Mouse (Mus musculus): ENCODE measurements around the gene Camk1. TPM values are rescaled to one million over a fixed set of nuclear protein-coding genes. Genes with fewer than 3 reads are reported as not detected.

Camk1 gene
- total RNA-seq (2021): 100 to 1,000 TPM in 1 of 2 experiments, 10 to 100 TPM in 1; 94.4 to 104 TPM

GRCm38 (mm10) chr6:113343177-113344092 lies at the start of gene Camk1:
TSS of gene Camk1 (minus strand) at chr6:113343984.
- peak; percentile 61 for DNase-seq
- intact Hi-C loops (cut with DNase I): no loop called here

- intact Hi-C loops (cut with DNase I): no loop called here
- DNase-seq: peak; percentile 64
Measured at GRCm38 (mm10) chr6:113392387-113393071, 48.7 kb upstream of the Camk1 start.

- intact Hi-C loops (cut with DNase I): no loop called here
- no peak for DNase-seq
Measured at GRCm38 (mm10) chr6:113392015-113392386, 48.2 kb upstream of the Camk1 start.

- intact Hi-C loops (cut with DNase I): no loop called here
- no peak for DNase-seq
Measured at GRCm38 (mm10) chr6:113390715-113391114, 46.9 kb upstream of the Camk1 start.

DNA sequence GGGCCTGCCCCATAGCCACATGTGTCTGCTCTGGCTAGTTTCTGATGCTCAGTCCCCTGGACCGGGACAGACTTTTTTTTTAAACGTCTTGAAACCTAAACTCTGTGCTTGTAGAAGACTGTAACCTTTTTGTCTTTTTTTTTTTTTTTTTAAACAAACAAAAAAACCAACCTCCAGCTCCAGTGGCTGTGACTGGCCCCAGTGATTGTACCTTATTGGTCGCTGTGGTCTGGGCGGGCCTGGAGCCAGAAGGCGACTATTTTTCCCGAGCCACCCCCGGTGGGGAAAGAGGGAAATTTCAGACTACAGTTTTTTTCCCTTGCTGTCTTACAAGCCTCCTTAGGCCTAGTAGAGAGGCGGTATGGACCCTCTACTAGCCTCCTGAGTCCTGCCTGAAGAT lies 45.2 kb upstream of the Camk1 start, which contains the start of gene Ttll3:
Gene Ttll3, plus strand, starts transcription at position 301 of the 400 bp plus-strand sequence.
- intact Hi-C loops (cut with DNase I): no loop called here
- no peak for DNase-seq

GRCm38 (mm10) chr6:113386025-113386424 lies 42.2 kb upstream of the Camk1 start:
- DNase-seq: no peak
- intact Hi-C loops (cut with DNase I): no loop called here

DNA sequence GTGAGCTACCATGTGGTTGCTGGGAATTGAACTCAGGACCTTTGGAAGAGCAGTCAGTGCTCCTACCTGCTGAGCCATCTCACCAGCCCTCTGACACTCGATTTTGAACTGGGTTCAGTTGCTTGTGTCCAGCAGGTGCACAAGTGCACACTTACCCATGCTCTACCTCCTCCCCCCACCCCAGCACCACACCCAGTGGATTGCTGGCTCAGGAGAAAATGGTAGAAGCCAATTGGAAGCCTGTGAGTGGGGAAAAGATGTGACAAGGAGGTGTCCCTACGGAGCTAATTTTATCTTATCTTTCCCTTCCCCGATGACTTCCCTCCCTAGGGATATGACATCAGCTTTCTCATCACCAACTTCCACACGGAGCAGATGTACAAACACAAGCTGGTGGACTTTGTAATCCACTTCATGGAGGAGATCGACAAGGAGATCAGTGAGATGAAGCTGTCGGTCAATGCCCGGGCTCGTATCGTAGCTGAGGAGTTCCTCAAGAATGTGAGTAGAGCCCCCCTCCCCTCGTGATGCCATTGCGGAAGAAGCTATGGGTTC lies 41.5 kb upstream of the Camk1 start:
- DNase-seq: no peak

DNA sequence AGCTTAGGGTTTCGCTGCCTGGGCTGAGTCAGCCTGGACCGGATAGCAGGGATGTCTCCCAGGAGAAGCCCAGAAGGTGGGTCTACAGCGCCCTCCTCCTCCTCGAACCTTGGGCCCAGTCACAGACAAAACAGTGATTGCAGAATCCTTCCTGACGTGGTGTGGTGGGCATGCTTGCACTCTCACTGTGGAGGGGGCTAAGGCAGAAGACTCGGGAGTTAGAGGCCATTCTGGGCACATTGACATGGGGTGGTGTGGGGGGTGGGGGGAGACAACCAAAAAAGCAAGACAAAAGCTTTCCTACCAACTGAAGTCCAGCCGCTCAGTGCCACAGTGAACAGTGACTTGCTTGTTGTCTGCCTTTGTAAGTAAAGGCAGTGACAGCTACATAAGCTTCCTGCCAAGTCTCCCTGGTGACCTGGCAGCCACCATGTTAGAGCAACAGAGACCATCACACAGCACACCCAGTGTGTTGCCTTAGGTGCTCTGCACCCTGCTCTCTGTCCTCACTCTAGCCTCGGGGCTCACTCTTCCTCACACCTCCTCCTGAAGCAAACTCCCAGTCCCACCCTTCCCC lies 40.7 kb upstream of the Camk1 start:
- peak; percentile 67 for DNase-seq
- intact Hi-C loops (cut with DNase I): no loop called here

More for the DNA sequence above, 41.5 kb upstream of the Camk1 start:
- intact Hi-C loops (cut with DNase I): no loop called here

DNA sequence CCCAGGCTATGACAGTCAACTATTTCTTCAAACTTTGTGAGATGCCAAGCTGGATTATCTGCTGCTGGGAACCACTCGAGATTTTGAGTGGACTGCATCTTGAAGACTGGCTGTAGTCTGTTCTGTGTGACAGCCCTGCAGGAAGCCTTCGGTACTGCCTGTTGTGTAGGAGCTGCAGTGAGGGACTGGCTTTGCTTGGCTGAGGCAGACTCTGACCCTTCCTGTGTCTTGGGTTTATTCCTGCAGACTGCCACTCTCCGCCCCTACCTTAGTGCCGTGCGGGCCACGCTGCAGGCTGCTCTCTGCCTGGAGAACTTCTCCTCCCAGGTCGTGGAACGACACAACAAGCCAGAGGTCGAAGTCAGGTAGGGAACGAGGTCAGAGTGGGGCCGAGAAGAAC lies 36.7 kb upstream of the Camk1 start:
- intact Hi-C loops (cut with DNase I): no loop called here

DNA sequence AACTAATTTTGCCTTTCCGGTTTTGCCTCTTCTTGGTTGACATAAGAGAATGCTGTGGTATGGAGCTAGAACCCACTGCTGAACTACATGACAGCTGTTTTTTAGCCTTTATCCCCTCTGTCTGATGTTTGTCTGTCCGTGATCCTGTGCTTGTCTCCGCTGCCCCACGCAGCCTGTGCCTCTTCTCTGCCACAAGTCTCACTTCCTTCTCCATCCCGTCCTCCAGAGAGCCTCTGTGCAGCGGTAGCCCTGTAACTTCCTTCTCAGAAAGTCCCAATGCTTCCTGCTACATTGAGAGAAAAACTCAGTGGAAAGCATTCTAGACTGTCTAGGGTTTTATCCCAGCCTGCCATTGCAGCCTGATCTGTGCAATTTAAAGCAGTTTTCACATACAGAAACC lies 35.5 kb upstream of the Camk1 start:
- DNase-seq: no peak
- intact Hi-C loops (cut with DNase I): no loop called here

More for the DNA sequence above, 36.7 kb upstream of the Camk1 start:
- DNase-seq: no peak

DNA sequence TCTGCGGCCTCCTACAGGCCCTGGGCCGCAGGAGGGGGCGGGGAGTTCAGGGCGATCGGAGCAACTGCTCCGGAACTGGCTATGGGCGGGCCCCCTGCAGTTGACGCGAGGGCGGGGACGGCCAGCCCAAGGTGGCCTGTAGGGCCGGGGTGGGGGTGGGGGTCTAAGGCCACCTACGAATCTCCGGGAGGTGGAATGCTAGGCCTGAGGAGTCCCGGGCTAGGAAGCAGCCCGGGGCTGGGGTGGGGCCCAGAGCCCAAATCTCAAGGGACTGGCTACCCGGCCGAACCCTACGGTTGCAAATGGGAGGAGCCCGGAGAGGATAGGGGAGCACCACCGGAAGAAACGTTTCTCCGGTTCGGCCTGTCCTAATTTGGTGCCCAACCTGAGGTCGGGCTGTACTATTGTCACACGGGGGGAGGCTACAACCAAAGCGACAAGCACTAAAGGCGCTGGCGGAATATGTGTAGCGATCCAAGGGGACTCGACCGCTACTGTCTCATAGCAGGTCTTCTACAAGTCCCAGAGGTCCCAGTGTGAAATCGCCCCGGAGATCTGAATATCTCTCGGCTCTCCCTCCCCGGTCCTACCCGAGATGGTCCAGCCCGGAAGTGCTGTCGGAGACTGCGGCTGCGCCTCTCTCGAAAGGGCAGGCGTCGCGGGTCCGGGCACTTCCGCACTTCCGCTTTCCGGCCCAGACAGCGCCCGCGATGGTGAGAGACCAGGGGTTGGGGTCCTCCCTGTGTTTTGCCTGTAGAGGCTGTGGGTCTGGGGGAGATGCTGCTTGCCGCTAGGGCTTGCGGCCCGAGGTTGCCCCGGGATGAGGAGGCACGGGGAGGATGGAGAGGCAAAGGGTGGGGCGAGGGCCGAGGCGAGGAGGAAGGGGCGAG lies 34.0 kb upstream of the Camk1 start, which contains the start of the genes Tada3 and Arpc4:
Gene Tada3, minus strand, starts transcription at position 388 of the 890 bp plus-strand sequence.
Gene Arpc4, plus strand, starts transcription at position 620 of the 890 bp plus-strand sequence.
- DNase-seq: peak; percentile 93
- intact Hi-C loops (cut with DNase I): no loop called here

- intact Hi-C loops (cut with DNase I): no loop called here
- no peak for DNase-seq
Measured at GRCm38 (mm10) chr6:113377172-113377495, 33.4 kb upstream of the Camk1 start.

- DNase-seq: no peak
- intact Hi-C loops (cut with DNase I): no loop called here
Measured at GRCm38 (mm10) chr6:113373491-113373890, 29.7 kb upstream of the Camk1 start.

DNA sequence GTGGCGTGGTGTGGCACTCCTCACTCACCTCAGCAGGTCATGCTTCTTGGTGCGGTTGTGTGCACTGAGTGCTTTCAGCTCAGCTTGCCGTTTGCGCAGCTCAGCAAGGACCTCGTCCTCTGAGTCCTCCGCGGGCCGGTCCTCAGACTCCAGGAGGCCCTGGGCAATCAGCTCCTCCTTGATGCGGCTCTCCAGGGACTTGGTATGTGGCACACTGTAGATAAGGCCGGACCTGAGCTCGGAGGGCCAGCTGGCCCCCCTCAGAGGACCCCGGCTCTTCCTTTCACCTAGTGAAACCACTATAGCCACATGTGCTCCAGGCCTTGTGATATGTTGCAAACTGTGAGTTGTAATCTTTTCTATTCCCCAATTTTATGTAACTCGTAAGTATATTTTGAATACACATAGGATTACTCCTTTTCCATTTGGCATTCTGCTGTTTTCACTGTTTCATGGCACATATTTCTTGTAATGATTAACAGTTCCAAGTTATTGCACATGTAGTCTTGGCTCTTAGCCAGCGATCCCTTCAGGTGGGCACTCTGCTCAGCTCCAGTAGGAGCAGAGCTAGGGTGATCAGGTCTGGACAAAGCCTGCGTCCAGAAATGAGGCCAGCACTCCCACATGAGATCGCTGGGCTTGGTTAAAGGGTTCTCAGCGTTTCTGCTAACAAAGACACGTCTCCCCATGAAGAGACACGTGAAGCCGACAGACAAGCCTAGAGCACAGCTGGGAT lies 26.6 kb upstream of the Camk1 start:
- DNase-seq: no peak
- intact Hi-C loops (cut with DNase I): no loop called here

GRCm38 (mm10) chr6:113368577-113368976 lies 24.8 kb upstream of the Camk1 start:
- no peak for DNase-seq
- intact Hi-C loops (cut with DNase I): no loop called here

- intact Hi-C loops (cut with DNase I): no loop called here
- DNase-seq: no peak
Measured at GRCm38 (mm10) chr6:113368124-113368523, 24.3 kb upstream of the Camk1 start.

DNA sequence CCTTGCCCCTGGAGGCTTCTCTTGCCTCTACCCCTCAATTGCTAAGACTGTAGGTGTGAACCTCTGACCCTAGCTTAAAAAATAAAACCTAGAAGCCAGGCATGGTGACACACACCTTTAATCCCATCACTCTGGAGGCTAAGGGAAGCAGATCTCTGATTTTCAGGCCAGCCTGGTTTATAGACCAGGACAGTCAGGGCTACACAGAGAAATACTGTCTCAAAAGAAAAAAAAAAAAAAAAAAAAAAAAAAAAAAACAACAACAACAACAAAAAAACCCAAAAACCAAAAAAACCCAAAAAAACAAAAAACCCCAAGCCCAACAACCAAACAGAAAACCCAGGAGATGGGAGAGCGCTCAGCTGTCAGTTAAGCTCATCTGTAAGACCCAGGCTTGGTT lies 23.8 kb upstream of the Camk1 start:
- DNase-seq: no peak
- intact Hi-C loops (cut with DNase I): no loop called here

DNA sequence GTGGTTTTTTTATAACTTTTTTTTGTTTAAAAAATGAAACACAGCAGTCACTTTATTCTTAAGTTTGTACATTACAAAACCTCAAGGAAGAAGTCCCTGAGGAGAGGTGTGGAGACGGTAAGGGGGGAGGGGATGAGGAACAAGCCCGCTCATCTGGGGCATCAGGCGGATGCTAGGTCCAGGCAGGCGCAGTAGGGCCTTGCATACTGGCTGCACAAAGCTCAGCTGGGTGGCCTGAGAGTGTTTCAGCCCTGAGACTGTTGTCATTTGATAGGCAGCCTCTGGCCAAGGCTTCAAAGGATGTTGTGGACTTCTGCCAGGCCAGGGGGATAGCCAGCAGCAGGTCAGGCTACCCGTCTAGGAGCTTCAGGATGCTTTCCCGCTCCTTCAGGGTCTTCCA lies 22.9 kb upstream of the Camk1 start:
- intact Hi-C loops (cut with DNase I): no loop called here
- DNase-seq: no peak

GRCm38 (mm10) chr6:113364518-113365135 lies 20.8 kb upstream of the Camk1 start:
- intact Hi-C loops (cut with DNase I): no loop called here

More at GRCm38 (mm10) chr6:113364518-113365135, 20.8 kb upstream of the Camk1 start:
- DNase-seq: no peak
